In the genomic region with DNA sequence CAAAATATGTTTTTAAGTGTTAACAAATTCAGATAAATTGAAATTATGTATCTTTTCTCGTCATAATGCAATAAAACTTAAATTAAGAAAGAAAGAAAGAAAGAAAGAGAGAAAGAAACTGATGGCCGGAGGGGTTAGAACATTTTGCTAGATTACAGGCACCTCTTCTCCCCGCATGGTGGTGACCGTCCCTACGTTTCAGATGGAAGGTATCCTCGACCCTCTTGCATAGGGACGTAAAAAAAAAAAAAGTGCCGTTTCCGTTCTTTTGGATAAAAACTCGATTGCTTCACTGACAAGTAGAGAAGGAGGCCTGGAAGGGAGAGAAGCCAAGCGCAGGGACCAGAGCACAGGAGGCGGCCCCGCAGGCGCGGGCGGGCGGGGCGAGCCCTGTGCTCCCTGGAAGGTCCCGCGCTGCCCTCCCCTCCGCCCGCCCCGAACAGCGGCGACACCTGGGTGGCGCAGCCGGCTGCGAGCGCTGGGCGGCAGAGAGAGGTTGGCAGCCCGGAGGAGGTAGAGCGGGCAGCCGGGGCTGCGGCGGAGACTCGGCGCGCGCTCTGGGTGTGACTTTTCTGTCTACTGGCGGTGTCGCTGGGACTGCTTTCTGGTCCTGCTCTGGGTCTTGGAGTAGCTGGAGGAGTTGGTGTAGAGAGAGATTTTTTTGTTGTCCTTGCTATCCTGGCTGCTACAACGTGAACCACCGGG, we compare ENCODE assay signal across 8 mouse cellular contexts. TPM values are rescaled to one million over a fixed set of nuclear protein-coding genes. Genes with fewer than 3 reads are reported as not detected.
DNase-seq lines count a peak whose midpoint lies in the region; ATAC-seq and TF ChIP-seq lines count a peak whose summit lies in the region.

A gene (plus strand): TSS at position 311 of the 705 bp plus-strand sequence.

- no peaks in the 10 kb centered on the region for H3K9me3 ChIP-seq in forebrain, embryonic 10.5 days
- H3K9me3 ChIP-seq in lung, embryonic 14.5 days (ENCODE audit: low read depth, low read length): no peaks in the 10 kb centered on the region

- TF ChIP-seq CTCF in lung, embryonic 14.5 days (IDR thresholded peaks at IDR 0.05; ENCODE audit: low read depth): peak; percentile 29; the same call in 1 of the 2 replicates
- no peak for TF ChIP-seq CTCF in thymus, adult 2 months (IDR thresholded peaks at IDR 0.05; ENCODE audit: borderline replicate concordance, control insufficient read depth, extremely low read depth, insufficient read depth, low read length, poor library complexity)

- peak within 1 kb of the TSS; percentile 94 for H3K4me2 ChIP-seq in lung, embryonic 14.5 days

- peak within 1 kb of the TSS; percentile 58 for H3K9ac ChIP-seq in lung, embryonic 14.5 days

- peak; percentile 79 for DNase-seq in CD4-positive helper T cell, adult 2 months (ENCODE audit: low read depth, low spot score)
- DNase-seq in adrenal gland, postnatal 4 days (ENCODE audit: low spot score in 2 of 2): peak; percentile 14 to 20
- DNase-seq in forebrain, embryonic 10.5 days (ENCODE audit: extremely low spot score, low spot score): peak; percentile 52
- DNase-seq in heart, postnatal 10 days: peak; percentile 57 to 65
- DNase-seq in kidney, postnatal 36 days: peak; percentile 69 to 84
- peak; percentile 69 for DNase-seq in lung, embryonic 14.5 days
- DNase-seq in thymus, adult 2 months: peak; percentile 78

- TF ChIP-seq POLR2A in thymus, adult 2 months (IDR thresholded peaks at IDR 0.05; ENCODE audit: control insufficient read depth, extremely low read depth, insufficient read depth, low read length, poor library complexity): no peak

- peak; percentile 87 for ATAC-seq in lung, embryonic 14.5 days (ENCODE audit: insufficient read depth)
- ATAC-seq in neutrophil, adult 5-6 weeks (ENCODE audit: extremely low read depth, insufficient number of reproducible peaks, low FRiP score, poor library complexity, severe bottlenecking): peak; percentile 37; the same call in 1 of the 2 replicates

- H3K27me3 ChIP-seq in forebrain, embryonic 10.5 days (ENCODE audit: poor library complexity, severe bottlenecking): peaks cover 58% of the 10 kb centered on the region
- H3K27me3 ChIP-seq in lung, embryonic 14.5 days (ENCODE audit: insufficient read depth, low read length): no peaks in the 10 kb centered on the region
- no peaks in the 10 kb centered on the region for H3K27me3 ChIP-seq in thymus, adult 2 months (ENCODE audit: control insufficient read depth, insufficient read depth, low read length)

- peak within 1 kb of the TSS; percentile 74 for H3K27ac ChIP-seq in forebrain, embryonic 10.5 days
- H3K27ac ChIP-seq in lung, embryonic 14.5 days (ENCODE audit: low read depth): no peak within 1 kb of the TSS
- peak within 1 kb of the TSS; percentile 29; the same call in 1 of the 2 replicates for H3K27ac ChIP-seq in thymus, adult 2 months (ENCODE audit: control insufficient read depth, insufficient read depth, low read length)

- intact Hi-C loops in heart, postnatal 10 days (cut with DNase I): loop anchor here (5.0 kb wide), 2 partner anchors 70 to 95 kb away; no protein-coding TSS in a partner anchor

- H3K36me3 ChIP-seq in forebrain, embryonic 10.5 days (replicated peaks): no peaks in the 10 kb centered on the region
- H3K36me3 ChIP-seq in lung, embryonic 14.5 days (ENCODE audit: insufficient read depth): no peaks in the 10 kb centered on the region
- no peaks in the 10 kb centered on the region for H3K36me3 ChIP-seq in thymus, adult 2 months (ENCODE audit: control insufficient read depth, insufficient read depth, low read length)

- 2% methylated on average over 42 of the region's 43 CpGs for WGBS in forebrain, embryonic 10.5 days
- WGBS in lung, embryonic 14.5 days: under 1% methylated on average over 43 of the region's 43 CpGs
- WGBS in thymus, adult 2 months: 2% methylated on average over 43 of the region's 43 CpGs

- H3K4me3 ChIP-seq in forebrain, embryonic 10.5 days: peak within 1 kb of the TSS; percentile 71
- H3K4me3 ChIP-seq in lung, embryonic 14.5 days (ENCODE audit: low read depth, low read length): peak within 1 kb of the TSS; percentile 59
- peak within 1 kb of the TSS; percentile 58 for H3K4me3 ChIP-seq in thymus, adult 2 months (ENCODE audit: control insufficient read depth, insufficient read depth, low read length)

- H3K4me1 ChIP-seq in forebrain, embryonic 10.5 days: peaks cover 35% of the 10 kb centered on the region
- no peaks in the 10 kb centered on the region for H3K4me1 ChIP-seq in lung, embryonic 14.5 days (ENCODE audit: insufficient read depth)
- H3K4me1 ChIP-seq in thymus, adult 2 months (replicated peaks; ENCODE audit: control insufficient read depth, insufficient read depth, low read length): peaks cover 23% of the 10 kb centered on the region

RNA-seq across cellular contexts. Expression of the gene that starts here (rescaled TPM):
- 10 to 100 TPM in 1 of 2 experiments, 1 to 10 TPM in 1; 9.1 to 17.2 TPM for total RNA-seq in adrenal gland, postnatal 4 days (2021)
- 1.5 and 2.0 TPM in 2 replicates for polyA plus RNA-seq in forebrain, embryonic 10.5 days (2016; fragmentation: Nextera tagmentation; extraction: Ambion mirVana)
- total RNA-seq in heart, postnatal 10 days (2021): 1 to 10 TPM; 8.6 to 9.0 TPM
- 3.7 and 4.0 TPM in 2 replicates for polyA plus RNA-seq in lung, embryonic 14.5 days (2014; fragmentation: Nextera tagmentation; extraction: Ambion mirVana)
- total RNA-seq in neutrophil, adult 5-6 weeks (2017): 2.7 and 5.0 TPM in 2 replicates
- polyA plus RNA-seq in thymus, adult 2 months (2012; rRNA removed): 5.9 and 6.2 TPM in 2 replicates

Comparison
In these comparisons a context has a peak if more than half of its experiments do, and no peak if none do; other contexts are left out.
1. DNase-seq: peak in every context shown above with its lines; median percentile 79 in CD4-positive helper T cell, adult 2 months; 78 in thymus, adult 2 months; 76 in kidney, postnatal 36 days; 69 in lung, embryonic 14.5 days; 61 in heart, postnatal 10 days; 52 in forebrain, embryonic 10.5 days; 17 in adrenal gland, postnatal 4 days.